Mouse (Mus musculus) kidney, embryonic 16.5 days (tissue): Measurements from ENCODE around the gene Vmn1r202. TPM values are rescaled to one million over a fixed set of nuclear protein-coding genes. Genes with fewer than 3 reads are reported as not detected.
"Not testable (repeated sequence)": the region's sequence is repeated elsewhere in the genome, so short reads cannot be mapped to it uniquely, and the experiment has no call there.

ENCODE experiments used
- ATAC-seq: fragments of 200-750 bp; cut with Nextera tagmentation; 2 replicates; pipeline ENCODE4 v1.8.0; 2017; ENCODE audit warnings: moderate TSS enrichment; ENCODE audit not compliant: low FRiP score, low TSS enrichment
- H3K27ac ChIP-seq: fragments of 300-500 bp; sonication (generic); 2 replicates; pipeline ENCODE4 v1.5.1; 2014; ENCODE audit warnings: low read length
- H3K27me3 ChIP-seq: fragments of 300-500 bp; sonication (generic); 2 replicates; pipeline ENCODE4 v1.6.1; 2014; ENCODE audit warnings: low read length, control low read depth, mixed read lengths; ENCODE audit not compliant: insufficient read depth
- H3K36me3 ChIP-seq: fragments of 300-500 bp; sonication (generic); 2 replicates; pipeline ENCODE4 v1.6.1; 2014; ENCODE audit warnings: low read length, control low read depth, mixed read lengths; ENCODE audit not compliant: insufficient read depth
- H3K4me1 ChIP-seq: fragments of 300-500 bp; sonication (generic); 2 replicates; pipeline ENCODE4 v1.6.1; 2014; ENCODE audit warnings: low read length, control low read depth, mixed read lengths; ENCODE audit not compliant: insufficient read depth
- H3K4me2 ChIP-seq: fragments of 300-500 bp; sonication (generic); replicated peaks from 2 replicates; pipeline ENCODE4 v1.6.1; 2014; ENCODE audit warnings: low read depth, low read length
- H3K4me3 ChIP-seq: fragments of 300-500 bp; sonication (generic); 2 replicates; pipeline ENCODE4 v1.5.1; 2014; ENCODE audit warnings: mild to moderate bottlenecking, low read length
- H3K9ac ChIP-seq: fragments of 300-500 bp; sonication (generic); replicated peaks from 2 replicates; pipeline ENCODE4 v1.6.1; 2014; ENCODE audit warnings: low read length
- H3K9me3 ChIP-seq: fragments of 300-500 bp; sonication (generic); 2 replicates; pipeline ENCODE4 v1.6.1; 2016; ENCODE audit warnings: low read length, control low read depth
- WGBS: fragments of 180-500 bp; shearing (Covaris S2); extraction: QIAGEN DNeasy Blood & Tissue Kit; methylation state at CpG from one replicate; pipeline ENCODE4 v1.1.7; 2014; 5-methylcytosine and 5-hydroxymethylcytosine counted together
- polyA plus RNA-seq: library from polyadenylated mRNA; unstranded; fragments of >200 nt; fragmentation: Nextera tagmentation; extraction: Ambion mirVana; gene quantifications from 2 replicates; pipeline ENCODE4 v1.2.1, GENCODE M21; 2015

Vmn1r202 gene
- not detected in 2 replicates for polyA plus RNA-seq

DNA sequence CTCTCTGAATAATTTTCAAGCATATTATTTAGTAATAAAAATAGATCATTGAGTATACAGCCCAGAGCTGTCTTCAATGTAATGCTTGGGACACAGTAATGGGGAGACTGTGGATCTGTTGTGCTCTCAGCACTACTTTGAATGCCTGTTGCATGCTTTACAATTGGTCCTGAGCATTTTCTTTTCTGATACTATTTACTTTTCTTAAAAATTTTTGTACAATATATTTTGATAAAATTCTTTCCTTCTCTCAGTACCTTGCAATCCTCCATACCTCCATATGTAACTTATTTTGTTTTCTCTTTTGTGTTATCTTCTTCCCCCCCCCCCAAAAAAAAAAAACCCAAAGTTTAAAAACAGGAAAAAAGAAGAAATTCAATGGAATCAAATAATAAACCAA lies at the start of gene Vmn1r202:
Gene Vmn1r202 (minus strand): TSS at position 101 of the 400 bp plus-strand sequence.
- ATAC-seq, result no peak
- no peak within 1 kb of the TSS for H3K4me3 ChIP-seq
- no peaks in the 10 kb centered on the region for H3K4me1 ChIP-seq
- H3K27me3 ChIP-seq, result no peaks in the 10 kb centered on the region
- H3K4me2 ChIP-seq, result no peak within 1 kb of the TSS
- no peaks in the 10 kb centered on the region for H3K9me3 ChIP-seq
- no peaks in the 10 kb centered on the region for H3K36me3 ChIP-seq
- H3K9ac ChIP-seq, result no peak within 1 kb of the TSS
- H3K27ac ChIP-seq, result no peak within 1 kb of the TSS

DNA sequence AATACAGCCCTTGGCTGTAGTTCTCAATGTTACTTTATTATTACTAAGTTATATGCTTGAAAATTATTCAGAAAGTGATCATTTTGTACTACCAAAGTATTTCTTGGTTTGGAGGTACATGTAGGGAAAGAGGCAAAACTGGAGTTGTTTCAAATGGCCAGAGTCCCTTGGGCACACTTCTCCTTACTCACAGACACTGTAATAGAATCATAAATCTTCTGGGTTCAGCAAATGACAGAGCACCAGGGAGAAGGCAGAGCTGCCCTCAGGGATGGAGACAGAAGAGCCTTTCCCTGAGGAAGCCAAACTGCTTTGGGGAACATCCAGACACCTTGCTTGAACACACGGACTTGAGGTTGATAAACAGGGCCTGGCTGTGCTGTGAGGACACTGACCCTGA lies 47.7 kb upstream of the Vmn1r202 start, which contains the start of gene Vmn1r204:
Gene Vmn1r204 (plus strand): TSS at position 301 of the 400 bp plus-strand sequence.
- H3K9ac ChIP-seq, H3K4me3 ChIP-seq, H3K4me2 ChIP-seq, H3K4me1 ChIP-seq, H3K27me3 ChIP-seq, H3K9me3 ChIP-seq, ATAC-seq, H3K27ac ChIP-seq, H3K36me3 ChIP-seq: not testable (repeated sequence)
- WGBS, result 53% methylated on average over 1 of the region's 1 CpGs

DNA sequence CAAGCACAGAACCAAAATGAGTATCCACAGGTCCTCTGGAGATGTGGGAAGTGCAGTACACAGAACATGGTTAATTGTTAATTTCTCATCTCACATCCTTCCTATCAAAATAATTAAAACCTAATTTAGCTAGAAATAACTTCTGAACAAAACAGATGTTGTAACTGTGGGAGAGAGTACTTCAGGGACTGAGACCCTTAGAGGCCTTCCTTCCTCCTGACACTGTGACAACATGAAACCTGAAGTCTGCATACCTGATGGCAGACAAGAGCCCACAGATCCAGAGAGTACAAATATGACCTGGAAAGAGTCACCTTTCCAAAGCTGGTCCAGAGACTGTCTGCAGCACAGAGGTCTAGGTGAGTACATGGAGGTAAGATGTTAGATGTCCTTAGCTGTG lies 12.6 kb upstream of the Vmn1r202 start, which contains the start of gene Vmn1r203:
Gene Vmn1r203 (plus strand): TSS at position 301 of the 400 bp plus-strand sequence.
- Histone ChIP-seq H3K27ac (no peak within 1 kb of the TSS), H3K4me3 (no peak within 1 kb of the TSS), H3K9me3 (no peaks in the 10 kb centered on the region), H3K27me3 (no peaks in the 10 kb centered on the region), H3K4me2 (no peak within 1 kb of the TSS), H3K4me1 (no peaks in the 10 kb centered on the region), H3K9ac (no peak within 1 kb of the TSS), H3K36me3 (no peaks in the 10 kb centered on the region)
- no peak for ATAC-seq

DNA sequence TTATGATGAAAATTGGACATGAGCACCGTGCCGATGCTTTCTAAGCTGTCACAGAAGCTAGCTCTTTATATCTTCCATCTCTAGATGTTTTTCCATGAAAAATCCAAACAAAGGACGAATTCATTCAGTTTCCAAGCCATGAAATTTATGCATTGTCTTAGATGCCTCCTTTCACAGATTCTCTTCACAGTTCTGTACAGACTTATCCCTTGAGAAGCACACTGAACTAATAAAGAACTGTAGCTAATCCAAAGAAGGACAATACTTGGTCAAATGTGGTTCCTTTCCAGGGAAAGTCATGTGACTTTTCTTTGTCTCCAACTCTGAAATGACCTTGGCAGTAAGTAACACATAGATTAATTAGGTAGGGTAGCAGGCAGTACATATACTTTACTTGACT lies 2.8 kb downstream of the Vmn1r202 start:
- Histone ChIP-seq H3K4me3 (no peak overlapping the region), H3K9me3 (no peaks in the 10 kb centered on the region), H3K27ac (no peak overlapping the region), H3K9ac (no peak overlapping the region), H3K27me3 (no peaks in the 10 kb centered on the region), H3K4me2 (no peak overlapping the region), H3K4me1 (no peaks in the 10 kb centered on the region), H3K36me3 (no peaks in the 10 kb centered on the region)
- ATAC-seq, result no peak
- 70% methylated on average over 3 of the region's 3 CpGs for WGBS

DNA sequence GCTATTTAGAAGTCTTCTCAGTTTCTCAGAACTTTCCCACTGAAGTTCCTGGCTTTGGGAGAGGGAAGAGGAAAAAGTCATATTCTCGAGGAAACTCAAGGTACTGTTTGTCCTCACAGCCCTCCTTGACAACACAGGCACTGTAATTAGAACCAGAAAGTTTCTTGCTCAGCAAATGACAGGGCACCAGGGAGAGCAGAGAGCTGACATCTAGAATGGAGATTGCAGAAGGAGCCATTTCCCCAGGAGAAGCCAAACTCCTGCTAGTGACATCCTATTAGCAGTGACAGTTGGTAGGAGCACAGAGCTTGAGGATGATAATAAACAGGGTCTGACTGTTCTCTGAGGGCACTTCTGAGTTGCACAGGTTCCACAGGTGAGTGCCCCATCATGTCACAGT lies 33.6 kb downstream of the Vmn1r202 start, which contains the start of gene Vmn1r201:
Gene Vmn1r201 (plus strand): TSS at position 301 of the 400 bp plus-strand sequence.
- no peak within 1 kb of the TSS for H3K4me3 ChIP-seq
- 67% methylated on average over 1 of the region's 1 CpGs for WGBS
- no peaks in the 10 kb centered on the region for H3K9me3 ChIP-seq
- H3K9ac ChIP-seq, result no peak within 1 kb of the TSS
- no peak for ATAC-seq
- H3K4me2 ChIP-seq, result no peak within 1 kb of the TSS
- H3K36me3 ChIP-seq, result no peaks in the 10 kb centered on the region
- H3K27ac ChIP-seq, result no peak within 1 kb of the TSS
- no peaks in the 10 kb centered on the region for H3K27me3 ChIP-seq
- no peaks in the 10 kb centered on the region for H3K4me1 ChIP-seq

DNA sequence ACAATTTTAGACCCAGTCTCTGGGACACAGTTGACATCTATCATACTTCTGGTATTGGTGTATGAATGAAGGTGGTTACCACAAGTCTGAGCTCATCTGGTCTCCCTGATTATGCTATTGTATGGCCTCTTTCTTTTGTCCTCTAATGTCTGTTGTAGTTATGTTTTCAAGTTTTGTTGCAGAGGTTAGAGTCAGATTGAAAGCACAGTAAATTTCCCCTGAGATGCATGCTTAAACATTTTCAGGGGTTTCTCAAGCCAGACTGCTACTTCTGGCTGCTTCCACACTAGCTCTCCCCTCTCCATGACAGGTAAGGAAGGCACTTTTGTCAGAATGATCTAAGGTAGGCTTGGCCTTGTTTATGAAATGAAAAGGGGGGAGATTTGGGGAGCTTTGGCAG lies 50.0 kb downstream of the Vmn1r202 start:
- Histone ChIP-seq H3K4me2 (no peak overlapping the region), H3K27ac (no peak overlapping the region), H3K9me3 (no peaks in the 10 kb centered on the region), H3K4me3 (no peak overlapping the region), H3K27me3 (no peaks in the 10 kb centered on the region), H3K9ac (no peak overlapping the region), H3K36me3 (no peaks in the 10 kb centered on the region), H3K4me1 (no peaks in the 10 kb centered on the region)
- ATAC-seq, result no peak

Other genes with a start within 250 kb of the Vmn1r202 start
- not detected in 2 replicates for gene Vmn1r195, start 234.9 kb downstream of the Vmn1r202 start, polyA plus RNA-seq
- gene Vmn1r196, start 215.5 kb downstream of the Vmn1r202 start, polyA plus RNA-seq, result not detected in 2 replicates
- not detected in 2 replicates for gene Vmn1r197, start 180.8 kb downstream of the Vmn1r202 start, polyA plus RNA-seq
- gene Vmn1r198, start 155.0 kb downstream of the Vmn1r202 start, polyA plus RNA-seq, result not detected in 2 replicates
- not detected in 2 replicates for gene Vmn1r199, start 125.6 kb downstream of the Vmn1r202 start, polyA plus RNA-seq
- not detected in 2 replicates for gene Vmn1r200, start 115.0 kb downstream of the Vmn1r202 start, polyA plus RNA-seq
- not detected in 2 replicates for gene Vmn1r201, start 33.5 kb downstream of the Vmn1r202 start, polyA plus RNA-seq
- gene Vmn1r203, start 12.7 kb upstream of the Vmn1r202 start, polyA plus RNA-seq, result not detected in 2 replicates
- gene Vmn1r204, start 47.8 kb upstream of the Vmn1r202 start, polyA plus RNA-seq, result not detected in 2 replicates
- not detected in 2 replicates for gene Vmn1r205, start 87.6 kb upstream of the Vmn1r202 start, polyA plus RNA-seq
- gene Vmn1r206, start 118.9 kb upstream of the Vmn1r202 start, polyA plus RNA-seq, result not detected in 2 replicates
- not detected in 2 replicates for gene Vmn1r207-ps, start 224.2 kb upstream of the Vmn1r202 start, polyA plus RNA-seq